Mouse (Mus musculus) cerebellum, adult 2 months (tissue): ENCODE results near the gene Cbl. TPM values are rescaled to one million over a fixed set of nuclear protein-coding genes. Genes with fewer than 3 reads are reported as not detected.

Experiments
- DNase-seq, 2 experiments: peaks; one replicate each; pipeline ENCODE4 v3.0.0; 2021
- H3K27ac ChIP-seq: fragments of 200-500 bp; 2 replicates; pipeline ENCODE4 v1.5.1; 2012; ENCODE audit warnings: low read length, control low read depth, inconsistent platforms; ENCODE audit not compliant: insufficient read depth
- H3K27me3 ChIP-seq: fragments of 200-500 bp; 2 replicates; pipeline ENCODE4 v1.6.1; 2012; ENCODE audit warnings: inconsistent platforms, mild to moderate bottlenecking, low read length, moderate library complexity; ENCODE audit not compliant: control insufficient read depth, insufficient read depth
- H3K4me1 ChIP-seq: fragments of 200-500 bp; 2 replicates; pipeline ENCODE4 v1.6.1; 2011; ENCODE audit warnings: low read length; ENCODE audit not compliant: control insufficient read depth, insufficient read depth
- H3K4me3 ChIP-seq: fragments of 200-500 bp; replicated peaks from 2 replicates; pipeline ENCODE3; 2011; ENCODE audit warnings: mild to moderate bottlenecking, low read depth, low read length, control low read depth; ENCODE audit not compliant: insufficient read depth
- CTCF ChIP-seq: fragments of 200-500 bp; IDR thresholded peaks from 2 replicates; pipeline ENCODE4 v1.5.1; 2011; ENCODE audit warnings: low read depth, mild to moderate bottlenecking, control low read depth, low read length, moderate library complexity, borderline replicate concordance; ENCODE audit not compliant: insufficient read depth
- POLR2A ChIP-seq: fragments of 200-500 bp; IDR thresholded peaks from 2 replicates; pipeline ENCODE4 v1.6.1; 2011; ENCODE audit warnings: low read length, control low read depth, borderline replicate concordance; ENCODE audit not compliant: insufficient read depth
- WGBS: fragments of 180-500 bp; shearing (Covaris S2); methylation state at CpG from one replicate; pipeline ENCODE4 v1.1.7; 2018; 5-methylcytosine and 5-hydroxymethylcytosine counted together
- polyA plus RNA-seq: library from polyadenylated mRNA; depleted of rRNA; stranded (reverse); fragments of >200 nt; gene quantifications from 2 replicates; pipeline ENCODE4 v1.2.3, GENCODE M21; 2012

The Cbl gene
- polyA plus RNA-seq, 1 experiment: 14.5 TPM

GRCm38 (mm10) chr9:44209416-44209815 lies 24.4 kb downstream of the Cbl start:
- no peak overlapping the region for H3K4me3 ChIP-seq
- no peaks in the 10 kb centered on the region for H3K27me3 ChIP-seq
- H3K4me1 ChIP-seq: no peaks in the 10 kb centered on the region
- no peak overlapping the region for H3K27ac ChIP-seq
- no peak for DNase-seq
- 97% methylated on average over 4 of the region's 4 CpGs for WGBS
- TF ChIP-seq CTCF (no peak), POLR2A (no peak)

- H3K4me1 ChIP-seq: no peaks in the 10 kb centered on the region
- no peak for DNase-seq
- 79% methylated on average over 2 of the region's 2 CpGs for WGBS
- no peak for TF ChIP-seq POLR2A
- TF ChIP-seq CTCF: no peak
- no peak overlapping the region for H3K27ac ChIP-seq
- H3K27me3 ChIP-seq: no peaks in the 10 kb centered on the region
- H3K4me3 ChIP-seq: no peak overlapping the region
Measured at GRCm38 (mm10) chr9:44207840-44208239, 26.0 kb downstream of the Cbl start.

GRCm38 (mm10) chr9:44200458-44200857 lies 33.4 kb downstream of the Cbl start:
- Histone ChIP-seq H3K27me3 (no peaks in the 10 kb centered on the region), H3K27ac (no peak overlapping the region), H3K4me1 (peaks cover 3% of the 10 kb centered on the region; the same call in 1 of the 2 replicates), H3K4me3 (no peak overlapping the region)
- no peak for DNase-seq
- 84% methylated on average over 3 of the region's 3 CpGs for WGBS
- TF ChIP-seq CTCF (no peak), POLR2A (no peak)

DNA sequence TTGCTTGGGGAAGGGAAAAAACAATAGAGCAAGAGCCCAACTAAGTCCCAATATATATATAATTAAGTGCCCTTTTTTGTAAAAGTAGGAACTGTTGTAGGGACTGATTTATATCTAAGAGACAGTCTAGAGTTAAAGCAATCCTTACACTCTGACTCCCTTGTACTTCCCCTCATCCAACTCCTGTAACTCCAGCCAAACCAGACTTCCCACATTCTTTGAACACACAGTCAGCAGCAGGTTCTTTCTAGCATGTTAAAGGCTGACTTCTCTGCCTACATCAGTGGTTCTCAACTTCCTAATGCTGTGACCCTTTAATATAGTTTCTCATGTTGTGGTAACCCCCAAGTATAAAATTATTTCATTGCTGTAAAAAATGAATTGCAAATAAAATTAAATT lies 34.3 kb downstream of the Cbl start:
- DNase-seq: no peak
- TF ChIP-seq CTCF: no peak
- no peak for TF ChIP-seq POLR2A
- Histone ChIP-seq H3K27ac (no peak overlapping the region), H3K4me1 (peaks cover 3% of the 10 kb centered on the region; the same call in 1 of the 2 replicates), H3K4me3 (no peak overlapping the region), H3K27me3 (no peaks in the 10 kb centered on the region)

GRCm38 (mm10) chr9:44199166-44199565 lies 34.7 kb downstream of the Cbl start:
- no peak for TF ChIP-seq CTCF
- TF ChIP-seq POLR2A: no peak
- Histone ChIP-seq H3K27me3 (no peaks in the 10 kb centered on the region), H3K4me1 (peaks cover 3% of the 10 kb centered on the region; the same call in 1 of the 2 replicates), H3K4me3 (no peak overlapping the region), H3K27ac (0 out of 2 replicates have a peak overlapping the region, but pooled peaks have one; percentile 56)
- peak; percentile 40 to 73 for DNase-seq
- 30% methylated on average over 3 of the region's 3 CpGs for WGBS

- Histone ChIP-seq H3K27ac (no peak overlapping the region), H3K27me3 (no peaks in the 10 kb centered on the region), H3K4me3 (no peak overlapping the region), H3K4me1 (peaks cover 3% of the 10 kb centered on the region; the same call in 1 of the 2 replicates)
- no peak for TF ChIP-seq POLR2A
- no peak for TF ChIP-seq CTCF
- no peak for DNase-seq
- 94% methylated on average over 4 of the region's 4 CpGs for WGBS
Measured at GRCm38 (mm10) chr9:44196354-44196753, 37.5 kb downstream of the Cbl start.

DNA sequence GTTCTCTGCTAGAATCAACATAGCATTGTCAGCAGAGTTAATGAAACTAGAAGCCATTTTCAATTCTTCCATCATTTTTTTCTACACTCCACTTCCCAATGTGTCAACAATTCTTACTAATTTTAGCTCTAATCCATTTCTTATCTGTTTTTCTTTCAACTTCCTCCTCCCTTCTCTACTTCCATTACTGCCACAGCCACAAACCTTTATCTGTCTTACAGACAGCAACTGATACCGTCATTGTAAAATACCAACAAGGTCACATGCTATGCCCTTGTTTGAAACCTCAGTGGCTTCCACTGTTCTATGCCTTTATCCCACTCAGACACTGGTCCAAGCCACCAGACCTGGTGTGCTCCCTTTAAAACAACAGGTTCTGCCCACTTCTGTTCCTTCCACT lies 39.8 kb downstream of the Cbl start:
- Histone ChIP-seq H3K4me1 (peaks cover 3% of the 10 kb centered on the region; the same call in 1 of the 2 replicates), H3K27ac (no peak overlapping the region), H3K4me3 (no peak overlapping the region), H3K27me3 (no peaks in the 10 kb centered on the region)
- 89% methylated on average over 1 of the region's 1 CpGs for WGBS
- no peak for DNase-seq
- TF ChIP-seq POLR2A: no peak
- no peak for TF ChIP-seq CTCF

- no peak overlapping the region for H3K4me3 ChIP-seq
- TF ChIP-seq CTCF: no peak
- TF ChIP-seq POLR2A: no peak
- no peak for DNase-seq
- H3K27ac ChIP-seq: no peak overlapping the region
- 93% methylated on average over 5 of the region's 5 CpGs for WGBS
- H3K27me3 ChIP-seq: no peaks in the 10 kb centered on the region
- H3K4me1 ChIP-seq: no peaks in the 10 kb centered on the region; the same call in 1 of the 2 replicates
Measured at GRCm38 (mm10) chr9:44192794-44193193, 41.1 kb downstream of the Cbl start.

DNA sequence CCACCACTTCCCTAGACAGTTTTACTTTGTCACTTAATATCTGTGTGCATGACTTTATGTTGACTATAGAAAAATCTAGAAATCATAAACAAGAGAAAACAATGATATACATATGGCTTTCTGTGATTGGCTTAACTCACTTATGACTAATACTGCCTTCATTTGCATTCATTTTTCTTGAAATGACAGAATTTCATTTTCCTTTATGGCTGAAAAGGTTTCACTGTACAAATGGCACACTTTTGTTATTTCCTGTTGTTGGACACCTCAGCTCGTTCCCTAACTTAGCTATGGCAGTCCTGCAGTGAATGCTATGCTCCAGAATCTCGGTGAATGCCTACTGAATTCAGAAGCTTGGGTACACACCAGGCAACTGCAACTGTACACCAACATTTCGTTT lies 41.5 kb downstream of the Cbl start:
- H3K4me1 ChIP-seq: no peaks in the 10 kb centered on the region; the same call in 1 of the 2 replicates
- no peak overlapping the region for H3K27ac ChIP-seq
- TF ChIP-seq POLR2A (no peak), CTCF (no peak)
- DNase-seq: no peak
- no peak overlapping the region for H3K4me3 ChIP-seq
- no peaks in the 10 kb centered on the region for H3K27me3 ChIP-seq
- 86% methylated on average over 3 of the region's 3 CpGs for WGBS
